Mouse (Mus musculus) brain, embryonic 14.5 days (tissue): ENCODE data around the gene Vmn1r123. TPM values are rescaled to one million over a fixed set of nuclear protein-coding genes. Genes with fewer than 3 reads are reported as not detected.
"Not testable (repeated sequence)": the region's sequence is repeated elsewhere in the genome, so short reads cannot be mapped to it uniquely, and the experiment has no call there.

ENCODE experiments used
- DNase-seq: peaks from one replicate; pipeline ENCODE4 v3.0.0-alpha.2; 2011; ENCODE audit warnings: low read depth
- polyA plus RNA-seq: library from polyadenylated mRNA; depleted of rRNA; stranded (reverse); fragments of >200 nt; gene quantifications from 2 replicates; pipeline ENCODE4 v1.2.3, GENCODE M21; 2012; rRNA removed

Vmn1r123 gene
- polyA plus RNA-seq = not detected in 2 replicates

DNA sequence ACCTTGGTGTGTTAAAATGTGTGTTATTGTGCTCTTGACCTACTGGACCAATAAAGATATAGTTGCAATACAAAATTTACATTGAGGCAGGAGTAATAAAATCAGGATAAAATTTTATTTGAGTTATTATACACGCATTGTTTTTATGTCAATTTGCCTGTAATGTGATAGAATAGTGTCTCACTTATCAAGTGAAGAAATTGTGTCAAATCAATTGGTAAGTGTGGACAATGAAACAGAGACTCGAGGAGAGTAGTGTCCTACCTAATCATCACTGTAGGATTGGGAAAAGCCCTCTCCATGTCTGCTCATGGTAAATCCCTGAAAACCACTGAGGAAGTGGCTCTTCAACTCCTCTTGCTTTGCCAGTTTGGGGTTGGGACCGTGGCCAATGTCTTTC lies at the start of gene Vmn1r123:
TSS of gene Vmn1r123 (plus strand) at position 301 of the 400 bp plus-strand sequence.
- not testable (repeated sequence) for DNase-seq

DNA sequence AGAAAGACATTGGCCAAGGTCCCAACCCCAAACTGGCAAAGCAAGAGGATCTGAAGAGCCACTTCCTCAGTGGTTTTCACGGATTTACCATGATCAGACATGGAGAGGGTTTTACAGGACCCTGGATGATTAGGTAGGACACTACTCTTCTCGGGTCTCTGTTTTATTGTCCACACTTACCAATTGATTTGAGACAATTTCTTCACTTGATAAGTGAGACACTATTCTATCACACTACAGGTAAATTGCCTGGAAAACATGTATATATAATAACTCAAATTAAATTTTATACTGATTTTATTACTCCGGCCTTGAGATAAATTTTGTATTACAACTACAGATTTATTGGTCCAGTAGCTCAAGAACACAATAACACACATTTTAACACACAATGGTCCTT lies 28.0 kb upstream of the Vmn1r123 start, which contains the start of gene Vmn1r122:
TSS of gene Vmn1r122 (minus strand) at position 101 of the 400 bp plus-strand sequence.
- not testable (repeated sequence) for DNase-seq

DNA sequence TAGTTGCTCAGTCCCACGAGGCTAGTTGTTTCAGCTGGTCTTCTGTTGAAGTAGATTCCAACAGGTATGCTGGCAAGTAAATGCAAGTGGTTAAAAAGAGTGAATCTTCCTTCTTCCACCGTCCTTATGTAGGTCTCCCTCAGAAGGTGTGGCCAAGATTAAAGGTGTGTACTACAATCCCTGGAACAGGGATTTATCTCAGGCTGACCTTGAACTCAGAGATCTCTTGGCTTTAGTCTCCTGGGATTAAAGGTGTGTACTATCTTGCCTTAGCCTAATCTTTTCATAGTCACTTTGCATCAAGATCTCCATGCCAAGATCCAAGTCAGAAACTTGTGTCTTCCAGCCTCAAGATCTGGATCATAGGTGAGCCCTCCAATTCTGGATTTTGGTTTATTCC lies 28.3 kb downstream of the Vmn1r123 start, which contains the start of gene Gm5157:
TSS of gene Gm5157 (minus strand) at position 101 of the 400 bp plus-strand sequence.
- not testable (repeated sequence) for DNase-seq

Other genes with a start within 250 kb of the Vmn1r123 start
- gene Vmn1r118, start 249.8 kb upstream of the Vmn1r123 start, polyA plus RNA-seq = not detected in 2 replicates
- gene Vmn1r119, start 149.7 kb upstream of the Vmn1r123 start, polyA plus RNA-seq = not detected in 2 replicates
- not detected in 2 replicates for gene Vmn1r120, start 108.4 kb upstream of the Vmn1r123 start, polyA plus RNA-seq
- gene Vmn1r121, start 63.7 kb upstream of the Vmn1r123 start, polyA plus RNA-seq = not detected in 2 replicates
- gene Vmn1r122, start 28.1 kb upstream of the Vmn1r123 start, polyA plus RNA-seq = not detected in 2 replicates
- gene Gm5157, start 28.2 kb downstream of the Vmn1r123 start, polyA plus RNA-seq = not detected in 2 replicates
- not detected in 2 replicates for gene Vmn1r124, start 98.4 kb downstream of the Vmn1r123 start, polyA plus RNA-seq
- not detected in 2 replicates for gene Vmn1r125, start 110.0 kb downstream of the Vmn1r123 start, polyA plus RNA-seq
- not detected in 2 replicates for gene Vmn1r126, start 139.3 kb downstream of the Vmn1r123 start, polyA plus RNA-seq
- not detected in 2 replicates for gene Vmn1r127, start 157.7 kb downstream of the Vmn1r123 start, polyA plus RNA-seq
- gene Vmn1r128, start 187.2 kb downstream of the Vmn1r123 start, polyA plus RNA-seq = not detected in 2 replicates
- not detected in 2 replicates for gene Vmn1r129, start 199.1 kb downstream of the Vmn1r123 start, polyA plus RNA-seq